Mouse (Mus musculus): ENCODE data around the gene Pawr.
"Not testable (repeated sequence)": the region's sequence is repeated elsewhere in the genome, so short reads cannot be mapped to it uniquely, and the experiment has no call there.

Gene Pawr

DNA sequence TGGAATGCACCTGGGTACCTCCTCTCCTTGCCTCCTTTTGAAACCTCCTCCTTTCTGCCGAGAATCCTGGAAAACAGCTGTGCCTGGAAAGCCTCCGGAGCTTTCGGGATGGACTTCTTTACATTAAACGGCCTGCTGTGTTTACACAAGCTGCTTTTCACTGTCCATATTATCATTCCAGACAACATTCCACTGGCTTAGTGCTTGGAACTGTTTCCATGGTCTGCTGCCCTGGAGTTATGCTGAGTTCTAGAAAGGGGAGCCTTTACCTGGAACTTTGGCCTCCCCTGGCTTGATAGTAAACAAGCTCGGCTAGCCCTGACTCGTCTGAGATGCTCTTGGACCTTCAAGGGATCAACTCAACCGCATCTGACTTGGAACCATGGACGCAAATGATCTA is 104.4 kb downstream of the Pawr start:
- DNase-seq (ENCODE audit: low read depth, low spot score): no peak

DNA sequence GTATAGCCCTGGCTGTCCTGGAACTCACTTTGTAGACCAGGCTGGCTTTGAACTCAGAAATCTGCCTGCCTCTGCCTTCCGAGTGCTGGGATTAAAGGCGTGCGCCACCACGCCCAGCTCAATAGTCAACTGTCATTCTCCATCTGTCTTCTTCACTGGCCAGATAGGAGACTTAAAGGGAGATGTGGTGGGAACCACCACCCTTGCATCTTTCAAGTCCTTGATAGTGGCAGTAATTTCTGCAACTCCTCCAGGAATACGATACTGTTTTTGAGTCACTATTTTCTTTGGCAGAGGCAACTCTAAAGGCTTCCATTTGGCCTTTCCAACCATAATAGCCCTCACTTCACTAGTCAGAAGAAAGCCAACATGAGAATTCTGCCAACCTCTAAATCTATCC is 108.3 kb downstream of the Pawr start:
- DNase-seq (ENCODE audit: low read depth, low spot score): not testable (repeated sequence)

DNA sequence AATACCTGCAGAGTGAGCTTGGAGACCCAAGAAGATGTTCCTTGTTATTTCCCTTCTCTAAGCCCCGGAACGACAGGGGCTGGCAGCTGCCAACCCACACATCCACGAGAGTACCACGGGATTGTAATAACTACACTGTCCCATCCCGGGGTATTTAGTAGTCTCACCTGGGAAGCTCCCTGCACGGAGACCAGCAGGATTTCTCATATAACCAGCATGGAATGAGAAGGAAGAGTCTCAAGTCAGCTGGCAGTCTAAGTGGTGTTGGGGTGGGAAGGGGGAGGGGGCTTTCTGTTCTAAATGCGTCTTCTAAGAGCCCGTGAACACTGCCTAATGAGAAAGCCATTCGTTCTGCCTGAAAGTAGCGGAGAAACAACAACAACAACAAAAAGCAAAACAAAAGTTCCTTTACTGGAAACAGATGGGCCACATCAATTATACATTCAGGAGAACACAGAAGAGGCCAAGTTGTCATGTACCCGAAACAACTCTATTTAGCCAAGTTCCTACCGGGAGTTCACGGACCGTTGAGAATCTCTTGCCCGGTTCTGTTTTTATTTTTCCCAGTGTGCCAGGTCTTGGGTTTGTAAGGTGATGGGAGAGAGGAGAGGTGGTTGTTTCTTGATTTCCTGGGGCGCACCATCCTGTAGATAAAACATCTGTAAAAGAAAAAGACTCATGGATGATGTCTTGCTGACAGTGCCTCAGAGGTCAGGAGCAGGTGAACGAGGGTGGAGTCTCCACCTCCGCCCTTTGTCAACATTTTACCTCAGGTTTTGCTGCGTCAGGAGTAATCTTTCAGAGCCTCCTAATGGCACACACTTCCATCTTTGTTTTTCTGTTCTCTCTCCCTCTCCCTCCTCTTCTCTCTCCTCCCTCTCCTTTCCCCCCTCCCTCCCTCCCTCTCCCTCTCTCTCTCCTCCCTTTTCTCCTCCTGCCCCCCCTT is 112.3 kb downstream of the Pawr start:
- no peak for DNase-seq (ENCODE audit: low read depth, low spot score)

DNA sequence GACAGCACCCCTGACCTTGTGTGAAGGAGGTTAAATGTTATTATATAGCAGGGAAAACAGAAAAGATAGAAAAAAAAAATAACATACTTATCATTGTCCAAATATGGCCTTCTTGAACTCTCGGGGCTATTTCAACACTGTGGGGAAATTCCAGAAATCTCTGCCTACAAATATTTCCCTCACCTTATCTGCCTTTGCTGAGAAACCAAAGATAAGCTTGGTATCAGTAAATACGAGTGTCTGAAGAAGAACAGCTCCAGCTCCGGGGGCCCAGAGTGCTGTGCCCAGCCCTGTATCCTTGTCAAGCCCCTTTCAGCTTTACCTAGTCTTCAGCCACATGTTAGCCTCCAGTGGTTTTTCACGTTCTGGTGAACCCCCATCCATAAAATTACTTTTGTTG is 113.2 kb downstream of the Pawr start:
- DNase-seq (ENCODE audit: low read depth, low spot score): no peak

DNA sequence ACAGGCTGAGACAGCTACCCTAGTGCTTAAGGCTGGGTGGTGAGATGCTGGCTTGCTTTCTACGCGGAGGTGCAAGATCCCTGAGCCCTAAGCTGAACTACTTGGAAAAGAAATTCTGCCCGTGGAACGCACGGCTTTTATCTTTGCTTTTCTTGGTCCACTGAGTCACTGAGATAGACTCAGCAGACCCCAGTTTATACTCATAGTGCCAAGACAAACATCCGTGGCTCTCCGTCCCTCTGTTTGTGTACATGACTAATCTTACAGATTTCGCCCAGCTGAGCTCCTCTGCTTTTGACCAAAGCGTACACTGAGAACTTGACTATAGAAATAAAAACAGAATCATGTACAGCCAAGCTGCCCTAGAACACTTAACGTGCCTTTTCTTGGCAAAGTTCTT is 113.7 kb downstream of the Pawr start:
- DNase-seq (ENCODE audit: low read depth, low spot score): no peak

DNA sequence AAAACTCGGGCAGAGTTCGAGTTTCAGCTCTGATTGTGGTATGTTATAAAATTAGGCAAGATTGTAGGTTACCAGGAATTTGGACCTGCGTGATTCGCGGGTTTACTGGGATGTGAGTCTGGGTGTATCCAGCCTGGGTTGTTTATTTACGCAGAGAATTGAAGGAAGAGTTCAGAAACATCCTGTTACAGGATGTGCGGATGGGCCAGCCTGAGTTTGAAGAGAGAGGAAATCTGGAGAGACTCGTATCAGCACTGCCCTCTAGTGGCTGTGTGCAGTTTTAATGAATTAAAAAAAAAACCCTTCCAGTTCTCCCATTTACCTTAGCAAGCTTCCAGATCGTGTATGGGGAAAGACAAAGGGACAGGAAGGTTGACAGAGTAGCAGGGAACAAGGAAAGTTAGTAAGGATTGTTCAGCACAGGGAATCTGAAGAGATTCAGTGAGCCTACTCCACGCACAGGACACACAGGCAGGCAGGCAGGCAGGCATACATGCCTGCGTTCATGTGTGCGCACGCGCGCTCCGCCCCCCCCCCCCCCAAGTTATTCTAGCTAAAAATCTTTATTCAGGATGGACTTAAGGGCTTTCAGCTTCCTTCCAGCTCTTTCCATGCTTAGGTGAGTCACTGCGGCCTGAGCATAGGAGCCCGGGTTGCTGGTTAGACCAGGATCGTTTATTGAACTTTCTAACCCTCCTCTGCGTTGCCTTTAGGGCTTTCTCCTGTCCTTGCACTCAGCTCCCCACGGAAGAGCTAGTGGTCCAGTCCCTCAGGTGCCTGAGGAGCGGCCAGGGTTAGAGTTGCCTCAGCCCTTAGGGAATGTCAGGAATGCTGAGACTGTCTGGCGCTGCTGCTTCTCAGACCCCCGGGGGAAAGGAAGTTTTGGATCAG is 114.4 kb downstream of the Pawr start:
- peak; percentile 32 for DNase-seq (ENCODE audit: low read depth, low spot score)

DNA sequence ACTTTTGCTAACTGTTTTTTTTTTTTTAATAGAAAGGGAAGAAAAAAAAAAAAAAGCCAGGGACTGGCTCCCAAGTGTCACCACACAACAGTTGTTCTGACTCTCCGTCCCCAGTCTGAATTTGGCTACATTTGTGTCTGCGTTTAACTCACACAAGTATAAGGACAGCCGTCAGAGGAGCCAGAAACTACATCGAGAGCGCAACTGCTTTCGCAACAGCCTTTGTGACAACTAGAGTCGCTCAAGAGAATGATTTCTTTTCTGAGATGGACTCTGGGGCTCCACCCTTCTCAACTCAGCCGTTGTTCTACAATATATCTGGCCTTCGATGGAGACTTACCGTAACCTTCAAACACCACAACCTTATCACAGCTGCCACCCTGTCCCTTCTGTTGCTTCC is 115.3 kb downstream of the Pawr start:
- DNase-seq (ENCODE audit: low read depth, low spot score): no peak

DNA sequence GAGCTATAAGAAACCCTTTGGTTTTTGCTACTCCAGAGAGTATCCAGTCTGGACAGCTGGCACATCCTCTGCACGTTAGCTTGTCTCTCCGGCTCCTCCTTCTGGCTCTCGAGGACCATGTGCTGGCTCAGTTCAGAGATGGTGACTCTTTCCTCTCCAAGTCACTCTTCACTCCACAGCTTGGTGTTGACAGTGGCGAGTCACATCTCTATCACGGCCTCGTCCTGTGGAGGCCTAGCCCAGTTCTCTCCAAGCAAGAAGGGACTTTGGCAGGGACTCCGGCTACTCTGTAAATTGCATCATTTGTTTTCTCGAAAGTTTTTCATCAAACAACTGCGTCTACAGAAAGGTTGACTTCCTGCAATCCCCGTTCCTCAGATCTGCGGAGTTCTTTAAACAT is 116.5 kb downstream of the Pawr start:
- no peak for DNase-seq (ENCODE audit: low read depth, low spot score)

DNA sequence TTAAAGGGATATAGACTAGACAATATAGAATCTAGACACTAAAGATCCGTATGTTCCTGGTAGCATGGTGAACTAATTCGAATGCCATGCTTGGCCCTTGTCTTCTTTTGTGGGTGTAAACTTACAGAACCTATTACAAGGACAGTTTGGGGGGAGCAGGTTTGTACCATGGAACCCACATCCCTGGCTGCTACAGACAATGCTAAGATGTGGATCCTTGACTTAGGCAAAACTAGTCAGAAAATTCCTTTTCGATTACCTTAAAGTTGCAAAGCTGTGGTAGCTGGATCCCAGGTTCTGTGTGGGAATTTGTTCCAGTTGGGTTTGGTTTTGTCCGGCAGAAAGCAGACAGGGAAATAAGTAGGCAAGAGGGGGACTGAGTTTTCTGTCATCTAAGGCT is 118.5 kb downstream of the Pawr start:
- DNase-seq (ENCODE audit: low read depth, low spot score): no peak

DNA sequence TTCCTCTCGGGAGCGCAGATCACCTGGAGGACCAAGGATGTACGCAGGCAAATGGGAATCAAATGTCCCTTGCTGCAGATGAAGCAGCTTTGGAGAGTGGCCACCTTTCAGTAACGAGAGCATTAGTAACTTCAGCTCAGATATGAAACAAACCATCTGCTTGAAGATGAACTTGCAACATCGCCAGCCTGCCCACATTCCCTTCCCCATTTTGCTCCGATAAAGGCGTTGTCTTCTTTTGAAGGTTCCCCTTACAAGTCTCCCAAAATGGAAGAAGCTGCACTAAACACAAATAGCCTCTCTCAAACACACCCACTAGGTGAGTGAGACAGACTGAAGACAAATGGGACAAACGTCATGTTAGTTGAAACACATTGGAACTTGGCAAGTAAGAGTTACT is 119.6 kb downstream of the Pawr start:
- DNase-seq (ENCODE audit: low read depth, low spot score): no peak

DNA sequence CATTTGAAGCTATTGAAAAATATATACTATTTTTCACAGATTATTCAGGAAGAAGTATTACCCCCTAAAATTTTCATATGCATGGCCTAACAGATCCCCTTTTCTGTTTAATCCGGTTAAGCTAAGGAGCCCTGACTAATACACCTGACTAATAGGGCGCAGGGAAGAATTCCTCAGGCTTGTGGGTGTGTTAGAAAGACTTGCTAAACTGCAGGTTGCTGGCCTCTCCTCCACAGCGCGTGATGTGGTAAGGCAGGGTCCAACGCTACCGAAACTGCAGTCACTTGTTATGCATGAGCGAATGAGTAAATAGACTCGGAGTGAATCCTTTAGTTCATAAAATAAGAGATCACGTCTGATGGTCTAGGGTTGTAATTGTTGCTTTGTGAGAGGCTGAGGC is 120.5 kb downstream of the Pawr start:
- no peak for DNase-seq (ENCODE audit: low read depth, low spot score)

DNA sequence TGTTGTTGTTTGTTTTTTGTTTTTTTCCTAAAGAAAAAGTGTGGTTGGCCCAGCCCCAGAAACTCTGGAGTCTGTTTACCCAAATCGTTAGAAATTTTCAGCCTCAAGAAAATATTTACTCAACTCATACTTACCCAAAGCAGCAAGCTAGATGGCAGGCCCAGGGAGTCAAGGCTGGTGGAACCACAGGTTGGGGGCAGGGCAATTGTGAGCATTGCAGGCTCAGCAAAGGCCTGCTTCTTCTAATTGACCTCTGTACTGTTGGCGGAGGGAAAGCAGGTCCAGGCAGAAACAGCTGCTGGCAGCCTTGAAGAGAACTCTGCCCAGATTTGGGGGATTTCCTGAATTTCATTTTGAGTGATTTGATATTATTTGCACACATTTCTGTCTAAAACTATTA is 121.6 kb downstream of the Pawr start:
- no peak for DNase-seq (ENCODE audit: low read depth, low spot score)

DNA sequence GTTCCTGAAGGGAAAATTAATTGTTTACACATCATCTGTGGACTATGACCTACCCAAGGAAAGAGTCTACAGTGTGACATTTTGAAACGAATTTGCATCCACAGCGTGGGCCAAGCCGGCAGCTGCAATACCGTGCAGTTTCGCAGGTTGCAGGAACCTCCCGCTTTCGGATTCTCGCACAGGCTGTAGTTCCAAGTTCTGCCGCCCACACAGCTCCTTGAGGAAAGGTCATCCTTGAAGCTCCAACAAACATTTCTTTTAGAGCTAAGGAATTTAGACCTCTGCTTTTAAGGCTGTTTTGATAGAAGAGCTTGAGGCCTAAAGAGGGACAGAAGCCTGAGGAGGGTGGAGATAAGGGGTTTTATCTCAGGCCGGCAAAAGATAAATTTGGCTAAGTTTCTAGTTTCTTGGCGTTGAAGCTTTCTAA is 122.8 kb downstream of the Pawr start:
- DNase-seq (ENCODE audit: low read depth, low spot score): no peak

DNA sequence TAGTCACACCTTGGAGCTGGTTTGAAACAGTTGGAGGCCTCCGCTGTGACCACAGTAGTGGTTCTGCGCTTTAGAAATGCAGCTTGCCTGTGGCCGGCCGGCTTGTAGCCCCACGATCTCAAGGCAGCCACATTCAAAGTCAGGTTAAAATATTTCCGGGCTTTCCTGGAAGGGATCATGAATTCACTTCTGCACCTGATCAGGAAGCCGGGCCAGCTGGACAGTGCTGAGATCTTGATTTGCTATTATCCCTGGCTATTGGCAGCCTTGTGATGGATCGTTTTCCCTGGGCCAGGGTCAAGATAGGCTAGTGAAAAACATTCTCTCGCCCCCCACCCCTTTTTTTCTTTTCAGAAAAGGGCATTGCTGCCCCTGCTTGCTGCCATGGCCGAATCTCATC is 123.3 kb downstream of the Pawr start:
- no peak for DNase-seq (ENCODE audit: low read depth, low spot score)

DNA sequence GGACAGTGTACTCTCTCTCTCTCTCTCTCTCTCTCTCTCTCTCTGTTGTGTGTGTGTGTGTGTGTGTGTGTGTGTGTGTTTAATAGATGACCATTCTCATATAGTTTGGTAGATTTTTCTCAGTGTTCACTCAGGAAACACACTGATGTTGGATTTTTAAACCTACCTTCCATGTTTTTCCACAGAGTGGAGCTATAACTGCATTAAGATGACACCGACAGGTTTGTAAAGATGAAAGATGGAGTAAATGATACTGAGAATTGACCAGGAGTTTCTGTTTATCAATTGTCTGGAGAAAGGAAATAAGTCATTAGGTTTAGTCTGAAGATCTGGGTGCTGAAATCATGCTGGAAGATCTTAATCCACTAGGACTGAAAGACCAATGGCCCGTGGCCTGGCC is 124.0 kb downstream of the Pawr start:
- peak; percentile 22 for DNase-seq (ENCODE audit: low read depth, low spot score)

DNA sequence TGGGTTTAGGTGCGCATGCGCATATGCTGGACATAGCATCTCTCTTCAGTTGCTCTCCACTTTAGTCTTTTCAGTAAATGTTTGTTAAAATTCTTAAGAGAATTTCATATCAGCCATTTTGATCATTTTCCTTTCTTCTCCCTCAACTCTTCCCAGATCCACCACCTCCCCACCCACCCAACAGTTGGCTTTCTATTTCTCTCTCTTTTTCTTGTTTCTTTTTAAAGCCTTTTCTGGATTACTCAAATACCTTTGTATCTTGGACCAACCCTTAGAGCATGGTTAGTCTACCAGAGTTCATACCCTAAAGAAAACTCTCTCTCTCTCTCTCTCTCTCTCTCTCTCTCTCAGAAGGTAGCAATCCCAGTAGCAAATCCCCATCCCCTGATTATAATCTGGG is 125.1 kb downstream of the Pawr start:
- DNase-seq (ENCODE audit: low read depth, low spot score): no peak

DNA sequence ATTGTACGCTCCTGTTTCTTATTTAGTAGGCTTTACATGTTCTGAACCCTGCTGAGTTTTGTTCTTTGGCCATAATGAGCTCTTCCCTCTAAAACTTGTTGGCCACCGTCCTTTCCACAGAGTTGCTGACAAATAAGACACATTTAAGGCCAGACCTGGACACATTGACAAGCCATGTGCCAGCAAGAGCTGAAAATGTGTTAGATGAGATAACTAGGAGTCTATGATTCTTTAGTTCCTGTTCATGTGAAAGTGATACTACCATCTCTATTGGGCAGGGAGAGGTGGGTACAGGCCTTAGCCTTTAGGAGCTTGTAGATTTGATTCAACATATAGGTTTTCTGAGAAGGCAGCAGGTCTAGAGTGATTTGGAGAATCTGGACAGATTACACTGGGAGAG is 129.9 kb downstream of the Pawr start:
- no peak for DNase-seq (ENCODE audit: low read depth, low spot score)

All from brain, embryonic 18.5 days (tissue).